Mouse (Mus musculus): ENCODE measurements around the gene Astl.

- TF ChIP-seq MYOG (IDR thresholded peaks at IDR 0.05; ENCODE audit: control insufficient read depth in 1 of 3, insufficient read depth in 1 of 3, insufficient read length in 2 of 3, low read depth in 2 of 3) (no peak), TCF12 (IDR thresholded peaks at IDR 0.05; ENCODE audit: insufficient read depth, poor library complexity, severe bottlenecking) (no peak), POLR2AphosphoS2 (IDR thresholded peaks at IDR 0.05; ENCODE audit: insufficient read length, low read depth) (no peak), POLR2A (IDR thresholded peaks at IDR 0.05; ENCODE audit: insufficient read length, low read depth) (no peak), MAX (IDR thresholded peaks at IDR 0.05; ENCODE audit: low read depth) (no peak), E2F4 (IDR thresholded peaks at IDR 0.05; ENCODE audit: insufficient read depth) (no peak), MYOD1 (IDR thresholded peaks at IDR 0.05; ENCODE audit: control insufficient read depth in 1 of 3, insufficient read length in 2 of 3, low read depth in 2 of 3) (no peak), SRF (IDR thresholded peaks at IDR 0.05; ENCODE audit: control insufficient read depth, insufficient read length, low read depth) (no peak), CEBPB (IDR thresholded peaks at IDR 0.05; ENCODE audit: insufficient read depth, poor library complexity, severe bottlenecking) (no peak), TCF3 (IDR thresholded peaks at IDR 0.05; ENCODE audit: insufficient read length, low read depth) (no peak), USF1 (IDR thresholded peaks at IDR 0.05; ENCODE audit: low read depth) (no peak), REST (IDR thresholded peaks at IDR 0.05; ENCODE audit: insufficient read depth, insufficient read length) (no peak)
These were observed 40.2 kb downstream of the Astl start for GRCm38 (mm10) chr2:127378611-127378990.
